Mouse (Mus musculus): ENCODE results near the gene Smarcb1. TPM values are rescaled to one million over a fixed set of nuclear protein-coding genes. Genes with fewer than 3 reads are reported as not detected.

The Smarcb1 gene
- total and polyA plus RNA-seq, 2 experiments, result 10.9 to 18.1 TPM

- no peaks in the 10 kb centered on the region for H3K27me3 ChIP-seq (ENCODE audit: control insufficient read depth, insufficient read depth, low read length)
- no peak overlapping the region for H3K9ac ChIP-seq (ENCODE audit: low read depth, low read length)
- no peak overlapping the region for H3K27ac ChIP-seq (replicated peaks; ENCODE audit: insufficient read depth, low read depth, low read length)
- no peak for DNase-seq (ENCODE audit: extremely low read depth, low read depth, low spot score)
- no peak overlapping the region for H3K4me3 ChIP-seq (ENCODE audit: insufficient read depth, low read depth, low read length)
- H3K36me3 ChIP-seq (ENCODE audit: control insufficient read depth, insufficient read depth, low read length), result no peaks in the 10 kb centered on the region
- TF ChIP-seq CTCF (IDR thresholded peaks at IDR 0.05; ENCODE audit: low read depth, low read length) (no peak), POLR2A (IDR thresholded peaks at IDR 0.05; ENCODE audit: extremely low read depth, insufficient read depth, low read length) (no peak)
- H3K4me1 ChIP-seq (ENCODE audit: control insufficient read depth, insufficient read depth, low read length), result no peaks in the 10 kb centered on the region
- no peaks in the 10 kb centered on the region for H3K79me2 ChIP-seq (ENCODE audit: control insufficient read depth, insufficient read depth, low read length)
- 75% methylated on average over 3 of the region's 3 CpGs for WGBS
Measured at GRCm38 (mm10) chr10:75848382-75848781, 73.0 kb downstream of the Smarcb1 start.

Other genes with a start within 250 kb of the Smarcb1 start
- 7.8 and 12.7 TPM in 2 replicates for gene Cabin1, start 157.3 kb downstream of the Smarcb1 start, total RNA-seq (2014; rRNA removed)
- gene Cabin1, start 157.3 kb downstream of the Smarcb1 start, polyA plus RNA-seq (2012; rRNA removed), result 7.7 and 10.1 TPM in 2 replicates
- gene Ddt, start 148.2 kb downstream of the Smarcb1 start, total RNA-seq (2014; rRNA removed), result 347 and 388 TPM in 2 replicates
- gene Ddt, start 148.2 kb downstream of the Smarcb1 start, polyA plus RNA-seq (2012; rRNA removed), result 898 and 914 TPM in 2 replicates
- not detected in 2 replicates for gene Gm20441, start 140.7 kb downstream of the Smarcb1 start, total RNA-seq (2014; rRNA removed)
- gene Gm20441, start 140.7 kb downstream of the Smarcb1 start, polyA plus RNA-seq (2012; rRNA removed), result 0.37 and 0.80 TPM in 2 replicates
- gene Gstt3, start 140.2 kb downstream of the Smarcb1 start, total RNA-seq (2014; rRNA removed), result 126 and 181 TPM in 2 replicates
- 198 and 213 TPM in 2 replicates for gene Gstt3, start 140.2 kb downstream of the Smarcb1 start, polyA plus RNA-seq (2012; rRNA removed)
- gene Gstt1, start 123.0 kb downstream of the Smarcb1 start, total RNA-seq (2014; rRNA removed), result 458 and 622 TPM in 2 replicates
- 1,012 and 1,223 TPM in 2 replicates for gene Gstt1, start 123.0 kb downstream of the Smarcb1 start, polyA plus RNA-seq (2012; rRNA removed)
- gene Gstt4, start 99.1 kb downstream of the Smarcb1 start, total RNA-seq (2014; rRNA removed), result 0.09 TPM in 1 of 2 replicates, not detected in the other
- not detected in 2 replicates for gene Gstt4, start 99.1 kb downstream of the Smarcb1 start, polyA plus RNA-seq (2012; rRNA removed)
- 253 and 308 TPM in 2 replicates for gene Gstt2, start 84.2 kb downstream of the Smarcb1 start, total RNA-seq (2014; rRNA removed)
- 357 and 830 TPM in 2 replicates for gene Gstt2, start 84.2 kb downstream of the Smarcb1 start, polyA plus RNA-seq (2012; rRNA removed)
- 211 and 380 TPM in 2 replicates for gene Mif, start 61.4 kb downstream of the Smarcb1 start, total RNA-seq (2014; rRNA removed)
- gene Mif, start 61.4 kb downstream of the Smarcb1 start, polyA plus RNA-seq (2012; rRNA removed), result 1,030 and 1,462 TPM in 2 replicates
- gene Derl3, start 28.2 kb downstream of the Smarcb1 start, total RNA-seq (2014; rRNA removed), result 2.1 and 6.4 TPM in 2 replicates
- 6.4 and 15.0 TPM in 2 replicates for gene Derl3, start 28.2 kb downstream of the Smarcb1 start, polyA plus RNA-seq (2012; rRNA removed)
- gene Chchd10, start 11.5 kb upstream of the Smarcb1 start, total RNA-seq (2014; rRNA removed), result 657 and 788 TPM in 2 replicates
- gene Chchd10, start 11.5 kb upstream of the Smarcb1 start, polyA plus RNA-seq (2012; rRNA removed), result 1,775 and 1,843 TPM in 2 replicates
- gene Mmp11, start 14.9 kb upstream of the Smarcb1 start, total RNA-seq (2014; rRNA removed), result 0.18 and 1.5 TPM in 2 replicates
- gene Mmp11, start 14.9 kb upstream of the Smarcb1 start, polyA plus RNA-seq (2012; rRNA removed), result 1.4 and 1.6 TPM in 2 replicates
- 0.09 TPM in 1 of 2 replicates, not detected in the other for gene Gm867, start 19.1 kb upstream of the Smarcb1 start, total RNA-seq (2014; rRNA removed)
- 0.11 TPM in 1 of 2 replicates, not detected in the other for gene Gm867, start 19.1 kb upstream of the Smarcb1 start, polyA plus RNA-seq (2012; rRNA removed)
- gene Vpreb3, start 21.4 kb upstream of the Smarcb1 start, total RNA-seq (2014; rRNA removed), result 0.55 and 1.3 TPM in 2 replicates
- gene Vpreb3, start 21.4 kb upstream of the Smarcb1 start, polyA plus RNA-seq (2012; rRNA removed), result 0.73 and 2.0 TPM in 2 replicates
- 0.07 TPM in 1 of 2 replicates, not detected in the other for gene Gm5134, start 32.9 kb upstream of the Smarcb1 start, total RNA-seq (2014; rRNA removed)
- not detected in 2 replicates for gene Gm5134, start 32.9 kb upstream of the Smarcb1 start, polyA plus RNA-seq (2012; rRNA removed)
- gene Zfp280b, start 111.0 kb upstream of the Smarcb1 start, total RNA-seq (2014; rRNA removed), result 3.0 and 3.1 TPM in 2 replicates
- 2.6 and 3.8 TPM in 2 replicates for gene Zfp280b, start 111.0 kb upstream of the Smarcb1 start, polyA plus RNA-seq (2012; rRNA removed)
- not detected in 2 replicates for gene Slc5a4b, start 189.3 kb upstream of the Smarcb1 start, total RNA-seq (2014; rRNA removed)
- not detected in 2 replicates for gene Slc5a4b, start 189.3 kb upstream of the Smarcb1 start, polyA plus RNA-seq (2012; rRNA removed)
- not detected in 2 replicates for gene Slc5a4a, start 225.8 kb upstream of the Smarcb1 start, total RNA-seq (2014; rRNA removed)
- gene Slc5a4a, start 225.8 kb upstream of the Smarcb1 start, polyA plus RNA-seq (2012; rRNA removed), result not detected in 2 replicates